Mouse (Mus musculus) left cerebral cortex, postnatal 36 days (tissue): Measurements from ENCODE around the gene Pde9a. TPM values are rescaled to one million over a fixed set of nuclear protein-coding genes. Genes with fewer than 3 reads are reported as not detected.
A peak's percentile ranks its signal among the peaks of the same experiment; 100 is the strongest.

Source experiments
- DNase-seq, 2 experiments: peaks; one replicate each; pipeline ENCODE4 v3.0.0; 2021 to 2022; ENCODE audit warnings: low spot score in 2 of 2, mixed read lengths in 1 of 2
- intact Hi-C: fragments of 180-260 bp; cut with DNase I; formaldehyde crosslinking; loops from one replicate; pipeline ENCODE4 v1.15.1; 2025
- total RNA-seq, 2 experiments: library from RNA; stranded (reverse); gene quantifications; 2 replicates each; pipeline ENCODE4 v1.2.3; 2021

Gene Pde9a
- total RNA-seq, 2 experiments from 2014 or later = 19.7 to 30.6 TPM

DNA sequence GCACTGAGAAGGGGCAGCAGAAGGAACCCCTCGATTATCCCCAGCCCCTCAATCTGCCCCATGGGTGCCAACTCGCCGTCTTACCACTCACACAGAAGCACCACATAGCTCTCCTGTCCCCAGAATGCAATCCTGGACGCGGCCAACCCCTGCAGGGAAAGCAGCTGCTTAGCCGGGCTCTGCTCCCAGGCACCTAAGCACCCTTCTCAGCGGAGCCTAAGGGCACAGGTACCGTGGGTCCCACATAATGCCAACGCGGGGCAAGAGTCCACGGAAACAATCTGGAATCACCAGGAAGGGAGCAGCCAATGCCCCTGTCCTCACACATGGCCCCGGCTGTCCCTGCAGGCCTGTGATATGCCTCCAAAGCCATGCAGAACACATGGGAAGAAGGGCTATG, 113.7 kb downstream of the Pde9a start:
- intact Hi-C loops = no loop called here
- DNase-seq = no peak

DNA sequence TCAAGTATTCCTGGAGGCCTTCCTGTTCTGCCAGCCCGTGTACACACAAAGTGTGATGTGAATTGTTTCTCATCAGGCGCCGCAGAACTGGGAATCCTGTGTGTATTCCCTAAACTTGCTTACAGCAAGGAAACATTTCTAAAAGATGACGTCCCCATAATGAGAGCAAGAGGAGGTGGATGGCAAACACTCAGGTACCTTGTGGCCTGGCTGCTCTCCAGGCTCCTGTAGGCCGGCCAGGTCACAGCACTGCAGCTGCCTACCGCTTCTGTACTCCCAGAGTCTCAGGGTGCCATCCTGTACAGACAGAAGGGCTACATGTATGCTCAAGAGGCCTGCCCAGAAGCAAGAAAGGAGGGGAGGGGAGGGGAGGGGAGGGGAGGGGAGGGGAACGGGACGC, 114.4 kb downstream of the Pde9a start:
- DNase-seq = no peak
- intact Hi-C loops = no loop called here

DNA sequence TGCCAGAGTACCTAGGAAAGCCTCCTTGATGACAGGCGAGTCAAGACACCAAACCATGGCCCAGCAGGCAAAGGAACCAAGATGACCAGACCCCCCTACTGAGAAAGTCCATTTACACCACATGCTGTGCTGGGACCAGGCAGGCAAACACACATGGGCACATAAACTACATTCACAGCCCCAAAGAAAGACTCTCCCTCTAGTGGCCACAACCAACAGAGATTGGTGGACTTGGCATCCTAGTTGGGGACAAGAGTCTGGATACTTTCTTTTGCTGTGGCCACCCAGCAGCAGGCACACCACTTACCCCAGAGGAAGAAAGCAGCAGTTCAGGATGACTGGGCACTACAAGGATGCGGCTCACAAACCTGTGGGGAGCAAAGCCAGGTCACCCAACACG, 114.9 kb downstream of the Pde9a start:
- DNase-seq = no peak
- intact Hi-C loops = no loop called here

- intact Hi-C loops = no loop called here
- no peak for DNase-seq
Measured at GRCm38 (mm10) chr17:31502261-31502927, 116.4 kb downstream of the Pde9a start.

- intact Hi-C loops = no loop called here
- DNase-seq = peak in 1 of 2 experiments; percentile 25
Measured at GRCm38 (mm10) chr17:31503337-31503736, 117.3 kb downstream of the Pde9a start.

GRCm38 (mm10) chr17:31503936-31504335, 117.9 kb downstream of the Pde9a start:
- no peak for DNase-seq
- intact Hi-C loops = no loop called here

- intact Hi-C loops = no loop called here
- DNase-seq = no peak
Measured at GRCm38 (mm10) chr17:31505013-31505412, 119.0 kb downstream of the Pde9a start.

GRCm38 (mm10) chr17:31506282-31506681, 120.3 kb downstream of the Pde9a start:
- DNase-seq = no peak
- intact Hi-C loops = no loop called here

GRCm38 (mm10) chr17:31510944-31511343, 124.9 kb downstream of the Pde9a start:
- DNase-seq = no peak
- intact Hi-C loops = no loop called here

DNA sequence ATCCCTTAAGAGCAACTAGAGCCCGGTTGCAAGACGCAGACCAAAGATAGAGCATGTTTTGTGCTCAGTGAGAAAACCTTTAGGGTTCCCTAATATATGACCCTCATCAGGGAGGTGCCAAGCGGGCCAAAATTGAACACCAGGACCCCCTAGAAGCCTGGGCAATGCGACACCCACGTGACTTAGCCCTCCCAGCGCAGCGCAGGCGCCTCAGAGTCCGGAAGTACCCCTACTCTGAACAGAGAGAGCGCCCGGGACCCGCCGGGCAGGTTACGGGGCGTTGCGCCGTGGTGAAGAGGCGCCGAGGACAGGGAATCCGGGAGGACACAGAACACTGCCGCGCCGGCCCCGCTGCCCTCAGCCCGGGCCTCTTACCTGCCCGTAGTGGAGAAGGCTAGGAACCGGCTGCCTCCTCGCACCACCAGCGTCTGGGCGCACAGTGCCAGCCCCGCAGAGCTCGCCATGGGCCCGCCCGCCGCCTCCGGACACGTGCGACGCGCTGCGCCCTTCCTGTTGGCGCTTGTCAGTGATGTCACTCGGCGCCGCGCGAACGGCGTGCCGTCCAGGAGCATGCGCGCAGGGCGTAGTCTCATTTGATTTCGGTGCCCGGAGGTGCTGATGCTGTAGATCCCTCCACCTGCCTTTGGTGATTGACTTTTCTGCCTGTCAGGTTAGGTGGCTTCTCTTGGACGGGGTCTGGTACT, 125.9 kb downstream of the Pde9a start:
- peak; percentile 89 to 90 for DNase-seq
- intact Hi-C loops = no loop called here

DNA sequence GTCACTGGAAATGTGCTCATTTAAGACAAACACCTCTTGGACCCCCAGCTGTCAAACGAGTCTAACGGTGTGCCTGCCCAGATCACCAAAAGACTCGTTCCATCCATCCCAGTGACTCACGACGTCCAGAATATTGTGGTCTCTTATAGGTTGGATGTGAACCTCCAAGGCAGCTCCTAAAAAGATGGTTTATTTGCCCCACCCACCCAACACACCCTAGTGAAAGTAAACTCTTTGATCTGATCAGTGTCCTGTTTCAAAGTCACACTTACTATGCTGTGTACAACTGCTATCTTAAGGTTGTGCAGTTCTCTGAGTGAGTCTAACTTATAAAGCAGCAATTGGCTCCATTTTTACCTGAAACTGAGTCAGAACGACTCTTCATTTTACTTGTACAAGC, 126.6 kb downstream of the Pde9a start:
- intact Hi-C loops = no loop called here
- DNase-seq = no peak

DNA sequence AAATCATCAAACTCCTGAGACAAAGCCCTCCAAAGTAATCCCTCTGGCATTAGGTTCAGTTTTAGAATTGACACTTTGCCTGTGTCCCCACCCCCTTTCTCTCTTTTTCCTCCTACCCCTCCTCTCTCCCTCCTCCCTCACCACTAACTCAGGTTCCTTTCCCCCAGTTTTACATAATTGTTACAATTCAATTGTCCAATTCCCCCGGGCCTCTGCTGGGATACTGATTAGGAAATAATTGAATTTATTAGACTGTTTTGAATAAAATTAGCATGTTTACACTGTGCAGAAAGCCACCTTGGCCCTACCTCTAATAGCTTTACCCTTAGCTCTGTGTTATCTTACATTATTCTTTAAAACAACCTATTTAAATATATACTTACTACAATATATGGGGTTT, 128.7 kb downstream of the Pde9a start:
- DNase-seq = no peak
- intact Hi-C loops = no loop called here

DNA sequence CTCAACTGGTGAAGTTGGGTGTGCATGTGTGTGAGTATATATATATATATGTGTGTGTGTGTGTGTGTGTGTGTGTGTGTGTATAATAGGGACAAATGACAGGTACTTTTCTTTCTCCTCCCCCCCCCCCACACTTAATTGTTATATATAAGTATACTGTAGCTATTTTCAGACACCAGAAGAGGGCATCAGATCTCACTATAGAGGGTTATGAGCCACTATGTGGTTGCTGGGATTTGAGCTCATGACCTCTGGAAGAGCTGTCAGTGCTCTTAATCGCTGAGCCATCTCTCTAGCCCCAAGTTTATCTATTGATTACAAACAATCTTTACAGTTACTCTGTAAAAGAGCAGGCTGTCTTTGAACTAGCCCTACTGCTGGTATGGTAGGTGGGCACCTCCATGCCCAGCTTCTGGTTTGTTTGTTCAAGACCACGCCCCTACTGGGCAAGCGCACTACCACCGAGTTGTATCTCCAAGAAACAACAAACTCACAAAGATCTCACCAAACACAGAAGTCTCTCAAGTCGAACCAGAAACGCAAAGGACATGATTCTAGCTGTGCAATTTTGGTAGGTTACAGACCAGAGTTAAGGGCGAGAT, 133.4 kb downstream of the Pde9a start:
- intact Hi-C loops = no loop called here
- no peak for DNase-seq

DNA sequence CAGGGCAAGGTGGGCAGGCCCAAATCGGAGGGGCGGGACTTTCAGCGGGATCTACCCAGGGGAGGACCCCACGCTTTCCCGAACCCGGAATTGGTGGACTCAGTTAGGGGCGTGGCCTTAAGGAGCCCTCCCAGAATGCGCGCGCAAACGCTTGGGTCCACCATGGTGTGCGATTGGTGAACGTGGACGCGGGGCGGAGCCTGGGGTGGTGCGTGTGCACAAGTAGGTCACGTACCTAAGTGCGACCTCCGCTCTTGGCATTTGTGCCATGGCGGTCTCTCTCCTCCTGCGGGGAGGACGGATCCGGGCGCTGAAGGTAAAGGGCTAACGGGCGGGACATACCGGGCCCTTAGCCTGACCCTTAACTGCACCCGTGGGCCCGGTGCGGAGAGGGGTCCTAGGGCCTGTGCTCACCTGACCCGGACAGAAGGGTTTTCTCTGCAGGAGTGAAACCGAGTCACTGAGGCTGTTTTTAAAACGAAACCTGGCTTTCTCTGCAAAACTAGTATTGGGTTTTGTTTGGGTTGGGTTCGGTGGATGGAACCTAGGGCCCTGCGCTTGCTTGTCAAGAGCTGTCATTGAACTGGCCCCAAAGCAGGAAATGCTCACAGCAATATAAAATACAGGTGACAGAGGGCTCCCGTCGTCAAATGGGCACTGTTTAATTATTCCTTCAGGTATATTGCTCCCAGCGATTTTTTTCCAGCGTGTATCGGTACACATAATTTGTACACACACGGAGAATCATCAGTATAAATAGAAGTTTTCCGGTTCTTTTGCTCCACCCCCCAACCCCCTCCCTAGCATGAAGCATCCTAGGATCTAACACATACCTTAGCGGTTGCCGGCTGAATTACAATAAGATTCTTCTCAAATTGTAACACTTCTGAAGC, 134.2 kb downstream of the Pde9a start, which contains the start of the genes Wdr4 and Ndufv3:
Wdr4 (minus strand) TSS at position 35 of the 893 bp plus-strand sequence.
Ndufv3 (plus strand) TSS at position 170 of the 893 bp plus-strand sequence.
- peak; percentile 97 for DNase-seq
- intact Hi-C loops = loop anchor here (2.0 to 5.0 kb wide), 3 partner anchors 45 to 507 kb away; partner anchors contain the start of genes Pknox1 and U2af1

- intact Hi-C loops = loop anchor here (2.0 to 5.0 kb wide), 3 partner anchors 44 to 506 kb away; partner anchors contain the start of genes Pknox1 and U2af1
- DNase-seq = no peak
Measured at GRCm38 (mm10) chr17:31520895-31521294, 134.9 kb downstream of the Pde9a start.

DNA sequence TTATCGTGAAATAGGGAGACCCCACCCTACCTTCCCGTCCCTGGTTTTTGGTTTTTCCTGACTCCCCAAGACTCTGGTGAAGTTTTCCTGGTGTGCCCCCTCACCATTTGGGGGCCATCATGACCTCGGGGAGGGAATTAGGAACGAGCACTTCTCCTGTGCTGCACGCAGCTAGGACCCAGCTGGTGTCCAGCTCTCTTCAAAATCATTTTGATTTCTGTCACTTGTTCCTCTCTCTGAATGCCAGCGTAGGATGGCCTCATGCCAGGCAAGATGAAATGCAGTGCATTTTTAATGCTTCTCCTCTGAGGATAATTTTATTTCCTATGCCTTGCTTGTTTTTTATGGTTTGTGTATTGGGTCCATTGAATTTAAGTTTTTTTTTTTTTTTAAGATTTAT, 135.9 kb downstream of the Pde9a start:
- no peak for DNase-seq
- intact Hi-C loops = loop anchor here (2.0 to 5.0 kb wide), 3 partner anchors 43 to 505 kb away; partner anchors contain the start of genes Pknox1 and U2af1

GRCm38 (mm10) chr17:31525114-31525513, 139.1 kb downstream of the Pde9a start:
- no peak for DNase-seq
- intact Hi-C loops = no loop called here

- intact Hi-C loops = no loop called here
- DNase-seq = no peak
Measured at GRCm38 (mm10) chr17:31525816-31526215, 139.8 kb downstream of the Pde9a start.
